Mouse (Mus musculus): ENCODE measurements around the gene Mxd1. TPM values are rescaled to one million over a fixed set of nuclear protein-coding genes. Genes with fewer than 3 reads are reported as not detected.

The Mxd1 gene
- 3.4 and 4.3 TPM in 2 replicates for polyA plus RNA-seq (2015; fragmentation: Nextera tagmentation; extraction: Ambion mirVana)

GRCm38 (mm10) chr6:86668580-86669239 lies at the start of gene Mxd1:
Mxd1 (minus strand) TSS chr6:86669161.

DNA sequence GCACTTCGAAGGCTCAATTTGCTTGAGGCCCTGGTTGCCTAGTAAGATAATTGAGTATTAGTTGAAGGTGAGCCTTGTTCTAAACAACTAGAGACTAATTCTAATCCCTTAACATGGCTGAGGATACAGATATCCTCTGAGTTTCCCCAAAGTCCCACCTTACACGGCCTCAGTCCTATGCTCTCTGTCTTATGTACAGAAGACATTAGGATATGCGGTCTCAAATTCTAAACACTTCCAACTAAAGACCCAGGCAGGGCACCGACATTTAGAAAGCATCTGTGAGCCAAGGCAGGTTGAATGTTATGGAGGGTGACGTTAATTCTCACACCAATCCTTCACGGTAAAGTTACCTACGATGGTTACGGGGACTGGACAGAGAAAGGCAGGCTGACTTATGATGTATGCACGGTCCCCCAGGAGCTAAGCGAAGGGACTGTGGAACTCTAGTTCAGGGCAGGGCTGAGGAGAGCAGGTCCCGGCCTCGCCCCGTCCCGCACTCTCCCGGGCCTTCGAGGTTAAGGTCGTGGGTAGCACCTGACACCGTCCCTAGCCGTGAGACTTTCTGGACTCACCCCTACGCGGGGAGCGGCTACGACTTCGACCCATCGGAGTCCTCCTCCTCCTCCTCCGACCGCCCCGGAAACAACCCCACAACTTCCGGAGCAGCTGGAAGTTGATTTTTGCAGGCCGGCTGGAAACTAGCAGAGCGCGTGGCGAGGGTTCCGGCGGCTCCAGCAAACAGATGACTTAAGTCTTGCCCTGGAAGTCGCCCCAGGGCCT lies 15.1 kb upstream of the Mxd1 start, which contains the start of gene Snrnp27:
Snrnp27 (minus strand) TSS at position 651 of the 783 bp plus-strand sequence.

GRCm38 (mm10) chr6:86627946-86628345 lies 41.0 kb downstream of the Mxd1 start, which contains the start of gene Asprv1:
Asprv1 (plus strand) TSS chr6:86628164.

Other genes starting within 250 kb of the Mxd1 start
- gene Gm44790, start 242.5 kb downstream of the Mxd1 start, polyA plus RNA-seq (2015; fragmentation: Nextera tagmentation; extraction: Ambion mirVana): not detected in 2 replicates
- 12.4 and 13.8 TPM in 2 replicates for gene C87436, start 230.8 kb downstream of the Mxd1 start, polyA plus RNA-seq (2015; fragmentation: Nextera tagmentation; extraction: Ambion mirVana)
- 313 and 350 TPM in 2 replicates for gene Pcbp1, start 142.8 kb downstream of the Mxd1 start, polyA plus RNA-seq (2015; fragmentation: Nextera tagmentation; extraction: Ambion mirVana)
- 0.45 and 66.0 TPM in 2 replicates for gene Asprv1, start 41.0 kb downstream of the Mxd1 start, polyA plus RNA-seq (2015; fragmentation: Nextera tagmentation; extraction: Ambion mirVana)
- gene Snrnp27, start 15.4 kb upstream of the Mxd1 start, polyA plus RNA-seq (2015; fragmentation: Nextera tagmentation; extraction: Ambion mirVana): 133 and 140 TPM in 2 replicates
- 5.8 and 9.0 TPM in 2 replicates for gene Gmcl1, start 64.2 kb upstream of the Mxd1 start, polyA plus RNA-seq (2015; fragmentation: Nextera tagmentation; extraction: Ambion mirVana)
- gene Anxa4, start 124.4 kb upstream of the Mxd1 start, polyA plus RNA-seq (2015; fragmentation: Nextera tagmentation; extraction: Ambion mirVana): 36.0 and 41.0 TPM in 2 replicates
- gene Aak1, start 180.4 kb upstream of the Mxd1 start, polyA plus RNA-seq (2015; fragmentation: Nextera tagmentation; extraction: Ambion mirVana): 6.4 and 8.7 TPM in 2 replicates

Measured in skeletal muscle tissue, postnatal 0 days (tissue).